Mouse (Mus musculus) natural killer cell, adult 2 months (primary cell): Measurements from ENCODE around the gene Gm11757.
"Not testable (repeated sequence)": the region's sequence is repeated elsewhere in the genome, so short reads cannot be mapped to it uniquely, and the experiment has no call there.

Experiments used
- DNase-seq, 2 experiments: peaks; one replicate each; pipeline ENCODE4 v3.0.0; 2022; ENCODE audit warnings: low spot score in 2 of 2

Gene Gm11757

GRCm38 (mm10) chr4:73891012-73891411 lies at the start of gene Gm11757:
TSS of gene Gm11757 (minus strand) at chr4:73891112.
- DNase-seq: not testable (repeated sequence)

GRCm38 (mm10) chr4:73920660-73921059 lies 29.7 kb upstream of the Gm11757 start, which contains the start of gene Gm11756:
TSS of gene Gm11756 (minus strand) at chr4:73920760.
- DNase-seq: not testable (repeated sequence)

GRCm38 (mm10) chr4:73905853-73906252 lies 14.9 kb upstream of the Gm11757 start, which contains the start of gene Gm13871:
TSS of gene Gm13871 (minus strand) at chr4:73905953.
- not testable (repeated sequence) for DNase-seq

GRCm38 (mm10) chr4:73876166-73876565 lies 14.7 kb downstream of the Gm11757 start, which contains the start of gene Gm11758:
TSS of gene Gm11758 (minus strand) at chr4:73876266.
- DNase-seq: not testable (repeated sequence)
